Mouse (Mus musculus) urinary bladder, postnatal 4 days (tissue): ENCODE results near the gene Tex12.
A peak's percentile ranks its signal among the peaks of the same experiment; 100 is the strongest.

ENCODE experiments used
- DNase-seq, 2 experiments: peaks; one replicate each; pipeline ENCODE4 v3.0.0; 2021 to 2022; ENCODE audit warnings: low spot score in 2 of 2

The Tex12 gene

DNA sequence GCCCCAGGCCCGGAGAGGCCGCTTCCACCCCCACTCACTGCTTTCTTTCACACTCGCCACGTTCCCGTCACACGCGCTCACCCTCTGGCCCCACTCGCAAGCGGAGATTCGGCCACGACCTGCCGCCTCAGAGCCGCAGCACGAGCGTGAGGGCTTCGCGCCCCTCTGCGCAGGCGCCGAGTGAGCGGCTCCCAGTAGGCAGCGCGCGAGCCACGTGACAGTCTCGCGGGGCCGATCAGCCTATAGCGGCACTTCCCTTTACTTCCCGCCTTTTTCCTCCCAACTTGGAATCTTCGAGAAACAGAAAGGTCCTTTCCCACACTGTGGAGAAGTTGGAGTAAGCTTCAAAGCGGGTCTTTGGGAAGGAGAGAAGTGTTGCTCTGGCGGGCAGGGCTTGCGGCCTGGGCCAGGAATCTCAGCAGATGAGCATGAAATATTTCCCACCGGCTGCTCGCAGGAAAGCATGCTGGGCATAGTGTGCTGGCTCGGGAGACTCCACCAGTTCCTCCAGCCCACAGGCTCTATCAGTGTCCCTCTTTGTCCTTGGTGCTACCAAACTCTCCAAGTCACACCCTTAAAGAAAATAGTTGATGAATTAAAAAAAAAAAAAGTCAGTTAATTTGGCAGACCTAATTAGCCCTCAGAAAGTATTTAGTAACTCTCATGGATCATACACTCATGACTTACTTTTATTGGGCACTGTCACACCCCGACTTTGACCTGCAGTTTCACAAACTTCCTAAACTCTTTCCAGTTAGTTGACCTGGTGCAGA, at the start of gene Tex12:
Gene Tex12 (minus strand): TSS at position 181 of the 773 bp plus-strand sequence.
- DNase-seq: no peak

DNA sequence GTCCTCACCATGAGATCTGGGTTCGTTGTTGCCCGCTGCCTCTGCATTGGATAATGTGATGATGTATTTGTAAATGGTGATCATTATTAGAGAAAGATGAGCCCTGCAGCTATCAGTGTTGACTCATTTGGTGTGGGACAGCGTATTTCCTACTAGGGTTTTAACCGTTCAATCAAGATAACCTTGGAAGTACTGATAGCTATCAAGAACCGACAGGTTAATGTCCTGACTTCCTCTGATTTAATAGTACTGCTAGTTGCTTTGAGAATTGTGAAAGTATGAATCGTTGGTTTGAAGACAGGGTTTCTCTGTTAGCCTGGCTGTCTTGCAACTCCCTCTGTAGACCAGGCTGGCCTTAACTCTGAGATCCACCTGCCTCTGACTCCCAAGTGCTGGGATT, 43.2 kb upstream of the Tex12 start:
- DNase-seq: no peak

DNA sequence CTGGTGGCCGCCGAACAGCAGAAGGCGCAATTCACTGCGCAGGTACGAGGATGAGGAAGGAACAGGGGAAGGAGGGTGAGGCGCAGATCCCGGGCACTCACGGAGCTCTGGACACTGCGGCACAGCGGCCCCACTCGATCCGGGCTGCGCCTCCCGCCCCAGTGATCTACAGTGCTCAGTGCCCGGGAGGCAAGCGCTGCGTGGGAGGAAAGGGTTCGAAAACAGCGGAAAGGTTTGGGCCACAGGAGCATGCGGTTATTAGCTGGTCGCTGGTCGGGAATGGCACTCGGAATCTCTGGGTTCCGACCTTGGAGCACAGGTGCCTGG, 42.8 kb upstream of the Tex12 start:
- DNase-seq: no peak

DNA sequence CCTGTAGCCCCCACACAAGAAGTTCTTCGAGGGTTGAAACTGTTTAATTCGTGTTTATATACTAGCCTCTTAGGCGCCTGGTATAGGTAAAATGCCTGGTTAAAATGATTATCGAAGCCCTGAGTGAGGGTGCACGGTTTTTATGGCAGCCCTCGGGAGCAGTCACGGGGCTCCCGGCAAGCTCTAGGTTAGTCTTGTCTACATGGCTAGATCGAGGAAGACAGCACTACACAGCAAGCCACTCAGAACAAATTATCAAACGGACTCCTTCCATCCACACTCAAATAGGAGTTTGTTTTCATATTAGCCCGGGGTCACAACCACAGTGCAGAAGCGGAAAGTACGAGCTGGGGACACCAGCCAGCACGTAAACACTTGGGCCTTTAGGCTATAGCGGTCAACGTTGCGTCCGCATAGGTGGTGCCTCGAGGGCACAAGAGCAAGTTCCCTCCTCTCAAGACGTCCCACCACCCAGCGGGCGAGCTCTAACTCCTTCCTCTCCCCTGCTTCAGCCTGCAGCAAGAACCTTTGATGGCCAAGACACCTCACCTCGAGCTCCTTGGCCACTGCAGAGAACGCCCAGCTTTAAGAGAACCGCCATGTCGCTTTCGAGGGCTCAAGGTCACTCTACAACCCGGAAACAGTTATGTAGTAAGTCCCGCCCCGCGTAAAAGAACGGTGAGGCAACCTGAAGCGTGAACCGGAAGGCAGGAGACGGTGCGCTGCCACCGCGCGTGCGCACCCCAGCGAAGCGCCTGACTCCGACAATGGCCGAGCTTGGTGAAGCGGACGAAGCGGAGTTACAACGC, 42.3 kb upstream of the Tex12 start, which contains the start of the genes Sdhd and Timm8b:
Gene Sdhd (minus strand): TSS at position 624 of the 809 bp plus-strand sequence.
Gene Timm8b (plus strand): TSS at position 722 of the 809 bp plus-strand sequence.
- DNase-seq: peak; percentile 90 to 92

DNA sequence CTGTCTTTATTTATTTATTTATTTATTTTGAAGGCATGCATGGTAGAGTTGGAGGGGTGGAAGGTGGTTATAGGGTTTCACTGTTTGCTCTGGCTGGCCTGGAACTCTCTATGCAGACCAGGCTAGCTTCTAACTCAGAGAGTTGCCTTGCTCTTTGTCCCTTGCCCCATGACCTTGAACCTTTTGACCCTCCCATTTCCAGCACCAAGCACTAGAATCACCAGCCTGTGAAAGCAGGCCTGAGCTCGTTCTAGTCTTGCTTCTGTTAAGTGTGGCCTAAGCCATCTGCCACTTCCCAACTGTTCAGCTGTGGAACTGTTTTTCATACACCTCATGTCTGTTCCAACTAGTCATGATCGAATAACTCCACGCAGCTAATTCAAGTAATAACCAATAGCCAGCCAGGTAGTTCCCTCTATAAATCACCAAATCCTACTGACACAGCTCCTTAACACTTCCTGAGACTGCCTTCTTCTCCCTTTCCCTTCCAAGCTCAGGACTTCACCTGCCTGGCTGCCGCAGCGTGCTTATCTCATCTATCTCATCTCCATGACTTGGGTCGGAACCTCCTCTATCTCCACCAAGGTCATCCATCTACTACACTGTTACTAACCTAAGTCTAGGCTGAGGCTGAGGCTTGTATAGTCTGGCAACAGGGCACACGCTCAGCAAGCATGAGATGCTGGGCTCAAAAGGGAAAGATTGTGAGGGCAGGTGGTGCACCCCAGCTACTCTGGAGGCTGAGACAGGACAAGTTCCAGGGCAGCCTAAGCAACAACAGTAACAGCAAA, 41.1 kb upstream of the Tex12 start:
- no peak for DNase-seq

DNA sequence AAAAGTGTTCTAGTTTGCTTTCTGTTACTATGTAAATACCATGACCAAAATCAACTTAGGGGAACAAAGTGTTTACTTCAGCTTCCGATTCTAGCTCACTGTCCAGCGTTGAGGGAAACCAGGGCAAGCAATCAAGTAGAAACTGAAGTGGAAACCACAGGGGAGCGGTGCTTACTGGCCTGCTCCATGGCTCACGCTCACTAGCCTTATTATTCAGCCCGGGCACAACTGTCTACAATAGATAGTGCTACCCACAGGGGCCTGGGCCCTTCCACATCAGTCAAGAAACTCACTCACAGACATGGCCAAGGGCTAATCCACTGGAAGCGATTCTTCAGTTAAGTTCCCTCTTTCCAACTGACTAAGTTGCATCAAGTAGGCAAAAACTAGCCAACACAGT, 40.4 kb upstream of the Tex12 start:
- DNase-seq: no peak

DNA sequence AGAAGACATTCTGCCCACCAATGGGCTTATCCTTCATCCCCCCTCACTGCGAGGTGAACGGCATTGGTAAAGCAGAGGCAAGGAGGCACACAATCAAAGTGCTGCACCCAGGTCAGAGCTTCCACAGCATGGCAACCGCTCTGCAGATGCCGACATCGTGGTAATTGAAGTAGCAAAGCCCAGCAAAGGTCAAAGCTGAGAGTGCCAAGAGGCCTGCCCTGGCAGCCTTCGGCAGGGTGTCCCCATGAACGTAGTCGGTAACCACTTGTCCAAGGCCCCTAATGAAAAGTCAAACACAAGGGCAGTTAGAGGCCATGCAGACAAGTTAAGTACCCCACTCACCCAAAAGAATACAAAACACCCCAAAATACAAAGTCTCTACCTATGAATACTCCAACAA, 35.8 kb upstream of the Tex12 start:
- DNase-seq: no peak

DNA sequence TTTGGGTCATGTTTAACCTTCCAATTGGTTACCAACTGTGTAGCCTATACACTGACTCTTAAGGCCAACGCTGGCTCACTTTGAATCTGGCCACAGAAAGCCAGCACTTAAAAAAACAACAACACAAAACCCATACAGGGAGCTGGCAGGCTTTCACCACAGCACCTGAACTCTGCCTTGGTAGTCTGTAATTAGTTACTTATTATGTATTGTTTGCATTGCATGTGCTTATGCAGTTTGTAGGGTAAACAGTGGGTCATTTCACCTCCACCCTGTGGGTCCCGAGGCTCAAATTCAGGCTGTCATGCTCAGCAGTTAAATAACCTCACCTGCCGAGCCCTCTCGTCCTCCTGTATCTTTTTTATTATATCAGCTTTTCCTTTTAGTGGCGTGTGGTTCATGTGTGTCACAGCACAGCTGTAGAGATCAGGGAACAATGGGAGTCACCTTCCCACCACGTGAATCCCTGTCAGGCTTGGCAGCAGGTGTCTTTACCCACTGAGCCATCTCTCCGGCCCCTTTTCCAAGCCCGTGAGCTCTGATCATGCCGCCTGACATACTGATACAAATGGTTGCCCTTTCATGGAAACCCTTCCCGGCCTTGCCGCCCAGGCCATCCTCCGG, 33.8 kb upstream of the Tex12 start:
- no peak for DNase-seq

DNA sequence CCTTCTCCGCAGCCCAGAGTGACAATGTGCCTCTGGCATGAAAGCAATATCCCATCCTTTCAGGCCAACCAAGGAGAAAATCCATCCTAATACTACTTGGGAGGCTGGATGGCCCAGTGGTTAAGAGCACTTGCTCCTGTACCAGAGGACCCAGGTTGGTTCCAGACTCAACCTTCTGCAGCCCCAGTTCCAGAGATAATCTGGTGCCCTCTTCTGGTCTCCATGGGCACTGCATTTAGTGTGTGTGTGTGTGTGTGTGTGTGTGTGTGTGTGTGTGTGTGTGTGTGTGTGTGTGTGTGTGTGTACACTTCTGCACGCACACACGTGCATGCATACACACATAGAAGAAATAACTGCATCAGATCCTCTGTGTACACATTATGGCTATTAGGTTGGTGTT, 32.4 kb upstream of the Tex12 start:
- no peak for DNase-seq

DNA sequence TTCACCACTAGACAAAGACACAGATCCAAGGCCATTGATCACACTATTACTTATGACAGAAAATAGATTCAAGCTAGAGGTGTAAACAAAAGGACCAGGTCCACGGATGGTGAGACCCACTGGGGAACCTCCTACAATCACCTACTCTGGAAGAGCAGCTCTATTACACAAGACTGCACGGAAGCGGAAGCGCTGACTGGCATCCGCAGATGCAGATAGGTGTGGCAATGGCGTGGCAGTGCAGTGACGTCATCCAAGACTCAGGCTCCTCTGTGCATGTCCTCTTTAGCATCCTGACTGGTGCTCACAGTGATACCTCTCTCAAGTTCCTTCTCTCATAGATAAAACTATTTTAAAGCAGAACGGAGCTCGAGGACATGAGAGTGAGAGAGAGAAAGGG, 31.8 kb upstream of the Tex12 start:
- DNase-seq: no peak

DNA sequence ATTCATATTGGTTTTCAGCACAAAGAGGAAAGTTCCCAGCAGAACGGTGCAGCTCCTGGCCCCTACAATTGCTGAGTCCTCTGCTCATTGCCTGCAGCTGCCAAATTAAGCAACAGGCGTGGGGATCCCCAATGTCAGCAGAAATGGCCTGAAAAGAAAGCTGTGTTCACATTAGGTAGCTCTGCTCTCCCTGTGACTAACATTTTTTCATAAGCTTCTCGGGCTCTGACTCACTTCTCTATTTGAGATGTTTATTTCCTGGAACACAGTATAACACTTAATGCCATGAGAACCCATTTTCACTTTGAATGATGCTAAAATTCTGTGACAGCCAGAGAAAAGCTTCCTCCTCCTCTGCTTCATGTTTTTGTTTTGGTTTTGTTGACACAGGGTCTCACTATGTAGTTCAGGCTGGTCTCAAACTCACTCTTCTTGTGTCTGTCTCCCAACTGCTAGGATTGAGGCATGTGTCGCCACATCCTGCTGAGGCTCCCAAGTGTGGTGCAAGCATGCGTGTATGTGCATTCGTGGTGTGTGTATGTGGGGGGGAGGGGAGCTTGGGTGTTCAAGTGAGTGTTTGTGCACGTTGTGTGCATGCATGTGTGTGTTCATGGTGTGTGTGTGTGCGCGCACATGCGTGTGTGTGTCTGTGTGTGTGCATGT, 29.9 kb upstream of the Tex12 start:
- no peak for DNase-seq

DNA sequence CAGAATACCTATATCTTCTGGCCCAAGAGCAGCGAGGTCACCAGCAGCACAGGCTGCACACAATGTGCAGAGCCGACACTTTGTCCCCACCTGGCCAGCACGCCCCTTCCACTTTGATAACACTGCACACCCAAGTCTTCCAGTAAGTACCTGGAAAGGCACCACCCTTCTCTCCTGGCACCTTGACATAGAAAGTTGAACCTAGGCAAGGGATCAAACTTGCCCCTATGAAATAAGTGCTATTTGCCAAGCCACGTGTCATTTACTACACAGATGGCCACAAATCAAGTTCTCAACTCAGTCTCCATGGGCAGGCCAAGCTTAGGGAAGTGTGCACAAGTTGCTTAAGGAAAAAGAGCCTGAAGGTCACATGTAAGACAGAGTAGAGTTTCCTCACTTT, 25.8 kb upstream of the Tex12 start:
- DNase-seq: no peak

DNA sequence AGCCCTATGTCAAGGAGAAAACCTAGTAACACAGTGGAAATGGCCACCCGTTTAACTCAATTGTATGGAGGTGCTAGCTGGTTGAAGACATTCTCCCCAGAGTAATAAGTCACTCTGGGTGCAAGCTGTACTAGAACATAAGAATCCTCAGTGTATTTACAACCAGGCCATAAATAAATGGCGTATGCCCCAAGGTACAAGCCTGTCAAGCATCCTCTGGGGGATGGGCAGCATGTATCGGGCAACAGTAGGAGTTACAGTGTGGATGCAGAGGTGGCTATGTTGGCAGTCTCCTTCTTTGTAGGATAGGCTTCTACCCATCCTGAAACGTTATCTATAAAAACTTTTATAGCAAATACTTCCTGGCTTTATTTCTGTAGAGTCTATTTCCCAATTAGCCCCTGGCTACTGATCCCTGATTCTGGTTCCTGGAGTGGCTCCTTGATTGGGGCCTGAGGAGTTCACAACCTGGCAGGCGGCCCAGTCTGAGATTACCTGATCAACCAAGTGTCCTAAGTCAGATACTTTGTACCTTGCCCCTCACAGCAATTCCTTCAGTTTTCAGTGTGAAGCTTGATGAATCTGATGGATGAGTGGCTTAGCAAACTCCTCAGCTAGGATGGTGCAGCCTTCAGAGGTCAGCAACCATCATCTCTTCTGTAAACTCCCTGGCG, 24.2 kb upstream of the Tex12 start:
- DNase-seq: no peak

DNA sequence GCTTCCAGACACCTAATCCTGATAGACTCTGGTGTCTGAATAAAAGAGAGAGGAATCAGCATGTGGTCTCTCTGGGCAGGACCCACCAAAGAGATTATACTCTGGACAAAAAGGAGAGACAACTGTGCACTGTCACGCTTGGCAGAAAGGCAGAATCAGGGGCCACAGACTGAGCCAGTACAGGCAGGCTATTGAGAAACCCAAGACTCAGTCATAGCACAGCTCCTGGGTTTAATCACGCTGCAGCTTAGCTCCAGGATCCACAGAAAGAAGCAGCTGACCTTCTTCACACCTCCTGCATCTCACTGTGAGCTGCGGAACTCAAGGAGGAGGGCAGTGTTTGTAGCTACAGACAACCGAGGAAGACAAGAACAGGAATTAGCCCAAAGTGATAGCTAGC, 19.2 kb upstream of the Tex12 start:
- no peak for DNase-seq

DNA sequence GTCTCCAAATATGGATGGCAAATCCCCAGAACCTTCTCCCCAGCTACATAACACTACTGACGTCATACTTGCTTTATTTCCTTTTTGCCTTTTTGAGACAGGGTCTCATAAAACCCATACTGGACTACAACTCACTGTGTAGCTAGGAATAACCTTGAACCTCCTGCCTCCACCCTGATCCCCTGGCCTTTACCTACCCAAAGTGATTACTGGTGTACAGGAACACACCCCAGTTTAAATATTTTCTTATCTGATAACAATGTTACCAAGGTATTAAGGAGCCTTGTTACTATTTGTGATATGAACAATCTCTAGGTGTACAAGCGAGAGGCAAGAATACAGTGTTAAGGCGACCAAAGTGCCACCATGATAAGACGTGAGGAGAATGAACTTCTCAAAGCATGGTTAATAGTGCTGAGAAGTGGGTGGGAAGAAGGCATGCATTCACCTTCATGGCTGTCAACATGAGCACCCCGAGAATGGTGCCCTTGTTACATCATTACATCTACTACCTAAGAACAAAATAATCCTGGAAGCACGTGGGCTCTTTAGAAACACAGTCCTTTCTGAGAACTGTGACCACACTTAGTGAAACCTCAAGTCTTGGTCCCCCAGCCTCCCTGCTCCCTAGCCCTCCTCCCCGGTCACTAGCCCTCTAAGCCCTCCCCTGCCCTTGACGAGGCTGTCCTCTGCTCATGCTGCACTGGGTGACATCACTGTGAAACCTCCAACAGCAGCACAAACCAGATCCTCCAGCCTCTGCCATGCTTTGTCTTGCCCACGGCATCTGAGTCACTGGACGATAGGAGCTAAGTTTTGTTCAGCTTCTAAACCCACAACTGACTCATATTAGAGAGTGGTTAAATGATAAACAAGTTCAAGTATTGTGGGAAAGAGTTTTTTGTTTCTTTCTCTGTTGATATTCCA, 8.7 kb upstream of the Tex12 start:
- no peak for DNase-seq

DNA sequence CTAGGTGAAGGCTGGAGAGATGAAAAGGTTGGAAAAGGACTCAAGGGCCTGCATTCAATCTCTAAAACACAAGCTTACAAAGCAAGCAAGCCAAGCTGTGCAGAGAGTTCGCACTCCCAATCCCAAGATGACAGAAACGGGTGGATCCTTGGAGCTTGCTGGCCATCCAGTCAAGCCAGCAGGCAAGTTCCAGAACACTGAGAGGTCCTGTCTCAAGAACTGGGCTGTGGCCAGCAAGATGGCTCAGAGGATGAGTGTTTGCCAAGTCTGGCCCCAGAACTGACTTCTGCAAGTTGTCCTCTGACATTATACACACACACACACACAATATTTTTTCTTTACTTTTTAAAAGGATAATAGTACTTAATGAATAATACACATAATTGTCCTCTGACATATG, 6.8 kb upstream of the Tex12 start:
- DNase-seq: no peak

DNA sequence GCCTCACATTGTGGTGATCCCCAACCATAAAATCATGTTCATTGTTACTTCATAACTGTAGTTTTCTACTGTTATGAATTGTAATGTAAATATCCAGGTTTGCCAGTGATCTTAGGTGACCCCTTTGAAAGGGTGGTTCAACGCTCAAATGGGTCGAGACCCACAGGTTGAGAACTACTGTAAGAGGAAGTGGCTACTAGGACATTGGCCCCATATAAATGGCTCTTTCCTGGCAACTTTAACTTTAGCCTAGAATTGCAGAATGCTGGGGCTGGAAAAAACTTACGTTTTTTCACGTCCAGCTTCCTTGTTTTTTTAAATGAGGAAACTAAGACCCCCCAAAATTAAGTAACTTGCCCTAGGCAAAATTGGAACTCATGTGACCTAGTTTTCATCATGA, 6.2 kb upstream of the Tex12 start:
- DNase-seq: no peak

DNA sequence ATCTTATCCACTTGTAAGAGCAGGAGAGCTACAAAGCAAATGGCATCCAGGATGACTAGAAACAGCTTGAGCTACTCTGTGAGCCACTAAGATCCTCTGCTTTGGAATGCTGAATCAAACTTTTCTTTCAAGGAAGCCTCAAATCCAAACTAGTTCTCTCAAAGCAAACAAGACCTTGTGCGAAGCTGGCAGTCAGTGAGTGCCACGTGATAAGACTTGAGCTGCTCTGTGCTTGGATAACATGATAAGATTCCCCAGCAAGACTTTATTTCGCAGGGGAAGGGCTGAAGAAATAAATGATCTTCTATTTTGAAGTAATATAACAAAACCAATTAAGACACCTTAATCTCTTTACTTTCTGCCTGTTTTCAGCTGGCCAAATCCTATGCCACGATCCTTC, 4.8 kb upstream of the Tex12 start:
- DNase-seq: no peak

DNA sequence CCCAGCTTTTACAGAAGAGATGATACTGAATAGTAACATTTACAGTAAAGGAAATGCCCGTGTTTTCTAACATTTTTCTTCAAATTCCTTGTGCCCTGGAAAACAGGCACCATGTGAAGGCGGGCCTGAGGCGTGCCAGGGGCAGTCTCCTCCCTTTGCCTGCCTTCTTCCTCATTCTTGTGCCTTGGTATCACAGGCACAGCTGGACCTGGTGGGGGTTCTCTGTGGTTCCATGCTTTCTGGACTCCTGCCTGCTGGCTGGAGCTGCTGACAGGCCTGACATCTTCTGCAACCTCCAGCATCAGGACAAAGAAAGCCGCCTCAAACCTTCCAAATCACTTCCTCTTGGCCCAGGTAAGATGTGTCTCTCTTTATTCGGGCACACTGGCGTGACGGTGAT, 4.0 kb upstream of the Tex12 start:
- no peak for DNase-seq

DNA sequence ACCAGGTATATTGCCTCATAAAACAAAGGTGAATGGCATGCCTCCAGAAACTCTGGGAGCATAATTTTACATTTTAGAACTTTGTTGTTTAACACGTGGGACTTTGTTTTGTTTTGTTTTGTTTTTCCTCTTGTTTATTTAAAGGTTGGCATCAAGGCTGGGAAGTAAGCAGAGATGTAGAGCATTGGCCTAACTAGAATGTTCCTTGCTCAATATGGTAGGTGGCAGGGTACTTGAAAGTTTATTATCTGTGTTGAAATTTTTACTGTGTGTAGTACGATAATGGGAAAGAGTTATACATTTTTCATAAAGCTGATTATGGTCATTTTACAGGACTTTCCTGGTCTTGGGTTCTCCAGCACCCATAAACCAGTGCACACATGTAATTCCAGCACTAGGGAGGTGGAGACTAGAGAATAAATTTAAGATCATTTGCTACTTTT, 814 bp upstream of the Tex12 start:
- DNase-seq: no peak
